Mouse (Mus musculus): ENCODE data around the gene Kirrel3. TPM values are rescaled to one million over a fixed set of nuclear protein-coding genes. Genes with fewer than 3 reads are reported as not detected.

Gene Kirrel3
- polyA plus RNA-seq, 1 experiment from 2014 or later, result 54.0 TPM

DNA sequence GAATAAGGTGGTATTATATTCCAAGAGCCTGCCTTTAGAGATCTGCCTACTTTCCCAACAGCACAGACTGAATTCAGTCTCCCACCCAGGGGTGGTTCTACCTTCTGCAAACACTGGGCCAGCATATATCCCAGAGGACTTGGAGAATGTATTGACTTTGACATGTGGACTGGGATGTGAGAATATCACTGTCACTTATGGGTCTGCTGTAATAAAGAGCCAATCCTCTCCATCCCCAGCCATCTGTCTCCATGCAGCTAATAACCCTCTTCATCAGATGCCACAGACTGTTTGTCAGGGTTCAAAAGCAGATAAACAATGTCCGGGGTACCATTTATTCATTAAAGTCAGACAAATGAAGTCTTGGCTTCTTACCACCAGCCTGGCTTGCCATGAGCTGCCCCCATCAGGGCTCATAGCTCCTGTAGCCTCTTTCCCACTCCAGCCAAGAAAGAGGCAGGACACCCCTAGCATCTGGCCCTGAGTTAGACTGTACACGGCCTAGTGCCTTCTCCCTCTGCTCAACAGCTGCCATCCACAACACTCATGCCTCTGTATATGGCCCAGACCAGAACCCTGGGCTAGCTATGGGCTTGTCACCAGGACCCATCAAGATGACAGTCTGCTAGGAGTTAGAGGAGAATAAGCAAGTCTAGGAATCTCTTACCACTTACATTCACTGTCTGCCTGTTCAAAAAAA lies 426.7 kb downstream of the Kirrel3 start:
- Histone ChIP-seq H3K4me1 (ENCODE audit: control insufficient read depth, insufficient read depth, low read length) (0 out of 2 replicates have a peak, but pooled peaks cover 5% of the 10 kb centered on the region), H3K27me3 (ENCODE audit: control insufficient read depth, insufficient read depth, low read depth, low read length) (no peaks in the 10 kb centered on the region), H3K4me2 (ENCODE audit: low read length) (no peak overlapping the region), H3K27ac (ENCODE audit: low read length) (no peak overlapping the region), H3K4me3 (ENCODE audit: low read depth, low read length) (no peak overlapping the region), H3K36me3 (ENCODE audit: control insufficient read depth, insufficient read depth, low read length) (no peaks in the 10 kb centered on the region), H3K9me3 (replicated peaks; ENCODE audit: control insufficient read depth, low read length, poor library complexity, severe bottlenecking) (no peaks in the 10 kb centered on the region), H3K9ac (ENCODE audit: low read depth, low read length) (no peak overlapping the region)
- WGBS, result 84% methylated on average over 2 of the region's 2 CpGs
- no peak; the same call in 1 of the 2 replicates for ATAC-seq

DNA sequence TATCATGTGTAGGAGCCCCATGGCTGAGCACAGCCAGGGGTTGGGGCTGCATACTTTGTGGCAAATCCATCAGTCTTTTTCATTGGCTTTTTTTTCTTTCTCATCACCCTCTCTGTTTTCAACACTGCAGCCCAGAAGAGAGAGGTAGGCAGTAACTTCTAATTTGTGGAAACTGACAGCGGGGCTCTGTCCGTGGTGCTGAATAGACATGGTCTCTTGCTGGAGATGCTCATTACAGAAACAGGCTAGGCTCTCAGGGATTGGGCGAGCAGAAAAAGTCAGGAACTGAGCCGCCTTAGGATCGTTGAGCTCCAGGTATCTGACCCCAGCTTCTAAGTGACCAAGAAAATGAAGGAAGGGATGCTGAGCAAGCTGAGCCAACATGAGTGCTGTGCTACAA lies 427.3 kb downstream of the Kirrel3 start:
- WGBS, result 17% methylated on average over 5 of the region's 5 CpGs
- ATAC-seq, result no peak
- Histone ChIP-seq H3K9me3 (replicated peaks; ENCODE audit: control insufficient read depth, low read length, poor library complexity, severe bottlenecking) (no peaks in the 10 kb centered on the region), H3K36me3 (ENCODE audit: control insufficient read depth, insufficient read depth, low read length) (no peaks in the 10 kb centered on the region), H3K4me3 (ENCODE audit: low read depth, low read length) (no peak overlapping the region), H3K4me2 (ENCODE audit: low read length) (no peak overlapping the region), H3K9ac (ENCODE audit: low read depth, low read length) (no peak overlapping the region), H3K27ac (ENCODE audit: low read length) (no peak overlapping the region), H3K4me1 (ENCODE audit: control insufficient read depth, insufficient read depth, low read length) (0 out of 2 replicates have a peak, but pooled peaks cover 5% of the 10 kb centered on the region), H3K27me3 (ENCODE audit: control insufficient read depth, insufficient read depth, low read depth, low read length) (no peaks in the 10 kb centered on the region)

DNA sequence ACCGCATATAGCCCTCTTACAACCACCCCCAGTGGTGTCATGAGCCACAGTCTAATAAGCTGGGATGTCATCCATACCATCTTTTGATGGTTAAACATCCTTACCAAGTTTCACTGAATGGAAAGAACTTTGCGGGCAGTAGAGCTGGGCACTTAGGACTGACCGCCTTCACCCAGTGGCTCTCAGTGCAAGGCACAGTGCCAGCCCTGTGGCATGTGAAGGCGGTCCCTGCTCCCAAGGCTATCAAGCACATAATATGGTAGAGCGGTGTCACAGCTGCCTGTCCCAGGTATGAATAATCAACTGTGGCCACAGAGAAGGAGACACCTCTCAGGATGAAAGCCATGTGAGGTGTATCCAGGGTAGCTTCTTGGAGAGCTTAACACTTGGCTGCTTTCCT lies 433.3 kb downstream of the Kirrel3 start:
- Histone ChIP-seq H3K4me3 (ENCODE audit: low read depth, low read length) (no peak overlapping the region), H3K9ac (ENCODE audit: low read depth, low read length) (no peak overlapping the region), H3K4me1 (ENCODE audit: control insufficient read depth, insufficient read depth, low read length) (peaks cover 17% of the 10 kb centered on the region), H3K27me3 (ENCODE audit: control insufficient read depth, insufficient read depth, low read depth, low read length) (no peaks in the 10 kb centered on the region), H3K9me3 (replicated peaks; ENCODE audit: control insufficient read depth, low read length, poor library complexity, severe bottlenecking) (no peaks in the 10 kb centered on the region), H3K4me2 (ENCODE audit: low read length) (no peak overlapping the region), H3K27ac (ENCODE audit: low read length) (no peak overlapping the region), H3K36me3 (ENCODE audit: control insufficient read depth, insufficient read depth, low read length) (no peaks in the 10 kb centered on the region)
- ATAC-seq, result no peak
- 96% methylated on average over 5 of the region's 5 CpGs for WGBS

DNA sequence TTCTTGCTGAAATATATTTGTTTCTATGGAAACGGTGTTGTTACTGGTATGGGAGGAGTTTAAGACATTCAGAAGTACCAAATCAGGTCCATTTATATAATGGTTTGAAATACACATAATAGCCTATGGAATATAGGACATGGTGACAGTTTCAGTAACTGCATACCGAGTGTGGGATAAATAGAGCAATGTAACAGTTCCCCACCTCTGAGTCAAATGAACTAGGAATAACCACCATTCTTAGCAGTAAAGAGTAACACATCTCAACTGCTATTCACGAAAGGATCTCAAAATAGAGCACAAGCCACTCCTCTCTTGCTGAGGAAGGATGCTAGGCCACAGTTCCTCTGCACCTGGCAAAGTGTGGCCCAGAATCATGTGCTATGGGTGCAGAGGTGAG lies 434.4 kb downstream of the Kirrel3 start:
- Histone ChIP-seq H3K27me3 (ENCODE audit: control insufficient read depth, insufficient read depth, low read depth, low read length) (no peaks in the 10 kb centered on the region), H3K36me3 (ENCODE audit: control insufficient read depth, insufficient read depth, low read length) (no peaks in the 10 kb centered on the region), H3K9me3 (replicated peaks; ENCODE audit: control insufficient read depth, low read length, poor library complexity, severe bottlenecking) (no peaks in the 10 kb centered on the region), H3K9ac (ENCODE audit: low read depth, low read length) (no peak overlapping the region), H3K4me1 (ENCODE audit: control insufficient read depth, insufficient read depth, low read length) (peaks cover 17% of the 10 kb centered on the region), H3K27ac (ENCODE audit: low read length) (0 out of 2 replicates have a peak overlapping the region, but pooled peaks have one; percentile 4), H3K4me3 (ENCODE audit: low read depth, low read length) (no peak overlapping the region), H3K4me2 (ENCODE audit: low read length) (no peak overlapping the region)
- ATAC-seq, result no peak
- 78% methylated on average over 3 of the region's 3 CpGs for WGBS

DNA sequence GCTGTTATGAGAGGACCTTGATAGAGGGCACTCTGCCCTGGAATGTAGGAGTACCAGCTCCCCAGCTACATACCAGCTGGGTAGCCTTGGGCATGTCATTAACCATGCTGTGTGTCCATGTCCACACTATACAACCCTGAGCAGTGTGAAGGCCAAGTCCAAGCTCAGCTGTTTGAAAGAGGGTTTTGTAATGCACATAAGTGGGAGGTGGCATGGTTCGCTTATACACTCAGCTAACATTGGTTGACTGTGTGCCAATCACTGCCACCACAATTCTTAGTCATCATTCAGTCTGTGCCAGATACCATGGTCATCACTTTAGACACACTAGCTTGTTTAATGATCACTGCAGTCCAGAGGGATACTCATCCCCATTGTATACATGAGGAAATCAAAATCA lies 436.2 kb downstream of the Kirrel3 start:
- Histone ChIP-seq H3K27me3 (ENCODE audit: control insufficient read depth, insufficient read depth, low read depth, low read length) (no peaks in the 10 kb centered on the region), H3K4me1 (ENCODE audit: control insufficient read depth, insufficient read depth, low read length) (peaks cover 17% of the 10 kb centered on the region), H3K36me3 (ENCODE audit: control insufficient read depth, insufficient read depth, low read length) (no peaks in the 10 kb centered on the region), H3K4me3 (ENCODE audit: low read depth, low read length) (no peak overlapping the region), H3K4me2 (ENCODE audit: low read length) (no peak overlapping the region), H3K27ac (ENCODE audit: low read length) (no peak overlapping the region), H3K9me3 (replicated peaks; ENCODE audit: control insufficient read depth, low read length, poor library complexity, severe bottlenecking) (no peaks in the 10 kb centered on the region), H3K9ac (ENCODE audit: low read depth, low read length) (no peak overlapping the region)
- 80% methylated on average over 1 of the region's 1 CpGs for WGBS
- ATAC-seq, result no peak

DNA sequence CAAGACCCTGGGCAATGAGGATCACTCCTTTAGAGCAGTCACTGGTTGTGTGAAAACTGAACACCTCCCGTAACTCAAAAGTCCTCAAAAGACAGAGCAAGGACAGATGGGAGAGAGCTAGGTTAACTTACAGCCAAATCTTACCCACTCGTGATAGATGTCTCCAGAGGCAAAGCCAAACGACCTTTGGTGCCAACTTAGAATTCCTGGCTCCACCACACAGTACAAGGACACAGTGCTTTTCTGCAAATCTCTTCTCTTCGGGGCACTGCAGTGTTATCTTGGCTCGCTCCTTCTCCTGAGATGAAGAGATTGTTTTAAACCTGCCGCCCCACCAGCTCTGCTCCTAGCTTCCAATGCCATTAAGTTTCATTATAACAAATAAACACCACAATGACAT lies 437.0 kb downstream of the Kirrel3 start:
- H3K36me3 ChIP-seq (ENCODE audit: control insufficient read depth, insufficient read depth, low read length), result no peaks in the 10 kb centered on the region
- H3K9ac ChIP-seq (ENCODE audit: low read depth, low read length), result no peak overlapping the region
- no peak overlapping the region for H3K27ac ChIP-seq (ENCODE audit: low read length)
- H3K4me3 ChIP-seq (ENCODE audit: low read depth, low read length), result no peak overlapping the region
- ATAC-seq, result no peak
- H3K27me3 ChIP-seq (ENCODE audit: control insufficient read depth, insufficient read depth, low read depth, low read length), result no peaks in the 10 kb centered on the region
- WGBS, result 82% methylated on average over 6 of the region's 6 CpGs
- no peaks in the 10 kb centered on the region for H3K9me3 ChIP-seq (replicated peaks; ENCODE audit: control insufficient read depth, low read length, poor library complexity, severe bottlenecking)
- H3K4me1 ChIP-seq (ENCODE audit: control insufficient read depth, insufficient read depth, low read length), result peaks cover 17% of the 10 kb centered on the region
- H3K4me2 ChIP-seq (ENCODE audit: low read length), result no peak overlapping the region

DNA sequence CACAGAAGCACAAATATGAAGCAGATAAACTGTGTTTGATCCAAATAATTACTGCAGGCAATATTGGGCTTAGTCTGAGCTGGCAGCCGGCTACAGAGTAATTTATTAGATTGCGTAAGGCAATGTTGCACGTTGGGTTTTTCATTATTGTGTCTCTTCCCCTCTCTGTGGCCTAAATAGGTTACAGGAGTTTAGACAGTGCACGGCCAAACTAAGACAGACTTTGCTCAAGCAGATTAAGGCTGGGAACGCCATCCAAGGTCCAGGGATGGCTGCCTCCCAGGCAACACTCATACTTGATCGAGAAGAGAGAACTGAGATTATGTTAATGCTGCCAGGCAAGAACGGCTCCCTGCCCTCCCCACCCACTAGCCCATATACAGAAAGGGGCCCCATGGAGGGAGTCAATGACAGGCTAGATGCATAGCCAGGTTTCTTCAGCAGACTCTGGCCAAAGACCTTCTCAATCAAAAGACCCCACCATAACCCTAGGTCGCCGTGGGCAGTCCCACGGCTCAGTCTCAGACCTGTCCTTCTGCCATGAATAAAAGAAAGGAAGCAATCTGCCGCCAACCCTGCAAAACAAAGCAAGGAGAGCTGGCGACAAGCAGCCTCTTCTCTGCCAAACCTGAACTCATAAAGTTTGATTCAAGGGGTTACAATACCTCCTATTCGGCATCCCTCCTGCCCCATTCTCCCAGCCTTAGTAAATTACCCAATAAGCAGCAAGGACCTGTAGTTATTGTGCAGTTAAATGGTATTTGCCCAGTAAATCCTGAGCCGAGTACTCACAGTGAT lies 437.6 kb downstream of the Kirrel3 start:
- Histone ChIP-seq H3K27me3 (ENCODE audit: control insufficient read depth, insufficient read depth, low read depth, low read length) (no peaks in the 10 kb centered on the region), H3K9me3 (replicated peaks; ENCODE audit: control insufficient read depth, low read length, poor library complexity, severe bottlenecking) (no peaks in the 10 kb centered on the region), H3K9ac (ENCODE audit: low read depth, low read length) (no peak overlapping the region), H3K4me1 (ENCODE audit: control insufficient read depth, insufficient read depth, low read length) (peaks cover 17% of the 10 kb centered on the region), H3K4me3 (ENCODE audit: low read depth, low read length) (no peak overlapping the region), H3K4me2 (ENCODE audit: low read length) (no peak overlapping the region), H3K36me3 (ENCODE audit: control insufficient read depth, insufficient read depth, low read length) (no peaks in the 10 kb centered on the region), H3K27ac (ENCODE audit: low read length) (no peak overlapping the region)
- peak; percentile 54 for ATAC-seq
- WGBS, result 51% methylated on average over 14 of the region's 14 CpGs

DNA sequence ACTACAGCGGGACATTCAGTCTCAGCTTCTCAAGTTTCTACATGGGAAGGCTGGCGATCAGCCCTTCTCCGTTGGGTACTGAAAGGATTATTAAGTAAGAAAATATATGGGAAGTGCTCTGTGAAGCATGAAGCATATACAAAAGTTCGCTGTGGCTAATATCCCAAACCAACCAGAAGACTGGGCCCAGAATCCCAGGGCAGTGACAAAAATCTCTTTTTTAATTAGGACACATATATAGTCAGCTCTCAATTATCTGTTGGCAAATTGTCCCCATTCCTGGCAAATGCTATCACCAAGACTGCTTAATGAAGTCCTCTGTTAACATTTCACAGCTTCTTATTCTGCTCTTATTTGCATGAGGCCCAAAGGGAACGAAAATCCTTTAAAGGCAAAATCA lies 439.9 kb downstream of the Kirrel3 start:
- Histone ChIP-seq H3K9ac (ENCODE audit: low read depth, low read length) (no peak overlapping the region), H3K4me3 (ENCODE audit: low read depth, low read length) (no peak overlapping the region), H3K36me3 (ENCODE audit: control insufficient read depth, insufficient read depth, low read length) (no peaks in the 10 kb centered on the region), H3K27ac (ENCODE audit: low read length) (no peak overlapping the region), H3K9me3 (replicated peaks; ENCODE audit: control insufficient read depth, low read length, poor library complexity, severe bottlenecking) (no peaks in the 10 kb centered on the region), H3K4me2 (ENCODE audit: low read length) (no peak overlapping the region), H3K27me3 (ENCODE audit: control insufficient read depth, insufficient read depth, low read depth, low read length) (no peaks in the 10 kb centered on the region), H3K4me1 (ENCODE audit: control insufficient read depth, insufficient read depth, low read length) (peaks cover 8% of the 10 kb centered on the region; the same call in 1 of the 2 replicates)
- WGBS, result 73% methylated on average over 5 of the region's 5 CpGs
- ATAC-seq, result no peak

DNA sequence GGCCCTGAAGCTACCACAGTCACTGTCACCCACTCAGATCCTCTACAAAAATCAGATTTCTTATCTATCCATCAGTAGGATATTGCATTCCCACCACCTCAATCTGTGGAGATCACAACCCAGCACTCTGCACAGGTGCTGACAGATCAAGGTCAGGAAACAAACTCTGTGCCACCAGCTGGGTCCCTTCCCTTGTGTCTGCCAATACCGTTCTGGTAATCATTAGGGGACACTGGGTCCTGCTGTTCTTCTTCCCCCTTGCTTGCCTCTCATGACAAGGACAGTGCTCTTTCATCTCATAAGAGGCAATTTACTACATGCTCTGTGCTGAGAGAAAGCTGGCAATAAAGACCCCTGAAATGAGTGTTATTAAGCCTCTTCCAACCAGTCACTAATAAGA lies 444.7 kb downstream of the Kirrel3 start:
- no peak for ATAC-seq
- H3K4me2 ChIP-seq (ENCODE audit: low read length), result no peak overlapping the region
- H3K4me1 ChIP-seq (ENCODE audit: control insufficient read depth, insufficient read depth, low read length), result no peaks in the 10 kb centered on the region
- no peak overlapping the region for H3K9ac ChIP-seq (ENCODE audit: low read depth, low read length)
- H3K27me3 ChIP-seq (ENCODE audit: control insufficient read depth, insufficient read depth, low read depth, low read length), result no peaks in the 10 kb centered on the region
- H3K27ac ChIP-seq (ENCODE audit: low read length), result no peak overlapping the region
- no peaks in the 10 kb centered on the region for H3K9me3 ChIP-seq (replicated peaks; ENCODE audit: control insufficient read depth, low read length, poor library complexity, severe bottlenecking)
- no peaks in the 10 kb centered on the region for H3K36me3 ChIP-seq (ENCODE audit: control insufficient read depth, insufficient read depth, low read length)
- no peak overlapping the region for H3K4me3 ChIP-seq (ENCODE audit: low read depth, low read length)
- WGBS, result 33% methylated on average over 1 of the region's 1 CpGs

Data from midbrain, embryonic 16.5 days (tissue).